Mouse (Mus musculus) heart, postnatal 0 days (tissue): ENCODE data around the gene Kcnmb3. TPM values are rescaled to one million over a fixed set of nuclear protein-coding genes. Genes with fewer than 3 reads are reported as not detected.

ENCODE experiments used
- ATAC-seq: fragments of 200-750 bp; cut with Nextera tagmentation; 2 replicates; pipeline ENCODE4 v1.8.0; 2017; ENCODE audit warnings: low read depth, moderate number of reproducible peaks, moderate library complexity; ENCODE audit not compliant: insufficient read depth
- DNase-seq: peaks from one replicate; pipeline ENCODE4 v3.0.0-alpha.2; 2016; ENCODE audit warnings: low spot score
- H3K27ac ChIP-seq: fragments of 300-500 bp; sonication (generic); 2 replicates; pipeline ENCODE4 v1.5.1; 2014; ENCODE audit warnings: low read depth, mild to moderate bottlenecking
- H3K27me3 ChIP-seq: fragments of 300-500 bp; sonication (generic); 2 replicates; pipeline ENCODE4 v1.6.1; 2014; ENCODE audit warnings: low read length, mixed read lengths; ENCODE audit not compliant: control insufficient read depth, insufficient read depth
- H3K36me3 ChIP-seq: fragments of 300-500 bp; sonication (generic); replicated peaks from 2 replicates; pipeline ENCODE4 v1.6.1; 2014; ENCODE audit warnings: low read length, mixed read lengths; ENCODE audit not compliant: control insufficient read depth, insufficient read depth
- H3K4me1 ChIP-seq: fragments of 300-500 bp; sonication (generic); 2 replicates; pipeline ENCODE4 v1.6.1; 2014; ENCODE audit warnings: antibody characterized with exemption; ENCODE audit not compliant: control insufficient read depth, insufficient read depth
- H3K4me2 ChIP-seq: fragments of 300-500 bp; sonication (generic); 2 replicates; pipeline ENCODE4 v1.6.1; 2014; ENCODE audit warnings: low read depth, mild to moderate bottlenecking, low read length, moderate library complexity
- H3K4me3 ChIP-seq: fragments of 300-500 bp; sonication (generic); 2 replicates; pipeline ENCODE4 v1.5.1; 2014; ENCODE audit warnings: low read depth, low read length
- H3K9ac ChIP-seq: fragments of 300-500 bp; sonication (generic); replicated peaks from 2 replicates; pipeline ENCODE4 v1.6.1; 2014; ENCODE audit warnings: low read depth, low read length, mixed read lengths
- H3K9me3 ChIP-seq: fragments of 300-500 bp; sonication (generic); replicated peaks from 2 replicates; pipeline ENCODE4 v1.6.1; 2016; ENCODE audit warnings: low read length; ENCODE audit not compliant: control insufficient read depth
- CTCF ChIP-seq: IDR thresholded peaks from 2 replicates; pipeline ENCODE4 v1.5.1; 2016; ENCODE audit warnings: antibody characterized with exemption, control low read depth, low read depth
- EP300 ChIP-seq: IDR thresholded peaks from 2 replicates; pipeline ENCODE4 v1.6.1; 2016; ENCODE audit warnings: antibody characterized with exemption, low read depth
- WGBS: fragments of 180-500 bp; shearing (Covaris S2); extraction: QIAGEN DNeasy Blood & Tissue Kit; methylation state at CpG from one replicate; pipeline ENCODE4 v1.1.7; 2014; 5-methylcytosine and 5-hydroxymethylcytosine counted together
- polyA plus RNA-seq: library from polyadenylated mRNA; unstranded; fragments of >200 nt; fragmentation: Nextera tagmentation; extraction: Ambion mirVana; gene quantifications from 2 replicates; pipeline ENCODE4 v1.2.1, GENCODE M21; 2015
- total RNA-seq: library from RNA; depleted of rRNA; stranded (reverse); fragments of >200 nt; gene quantifications from 2 replicates; pipeline ENCODE4 v1.2.3, GENCODE M21; 2014; ENCODE audit warnings: low replicate concordance

Gene Kcnmb3
- total and polyA plus RNA-seq, 2 experiments from 2014 or later: 0.08 TPM; not detected in 1

DNA sequence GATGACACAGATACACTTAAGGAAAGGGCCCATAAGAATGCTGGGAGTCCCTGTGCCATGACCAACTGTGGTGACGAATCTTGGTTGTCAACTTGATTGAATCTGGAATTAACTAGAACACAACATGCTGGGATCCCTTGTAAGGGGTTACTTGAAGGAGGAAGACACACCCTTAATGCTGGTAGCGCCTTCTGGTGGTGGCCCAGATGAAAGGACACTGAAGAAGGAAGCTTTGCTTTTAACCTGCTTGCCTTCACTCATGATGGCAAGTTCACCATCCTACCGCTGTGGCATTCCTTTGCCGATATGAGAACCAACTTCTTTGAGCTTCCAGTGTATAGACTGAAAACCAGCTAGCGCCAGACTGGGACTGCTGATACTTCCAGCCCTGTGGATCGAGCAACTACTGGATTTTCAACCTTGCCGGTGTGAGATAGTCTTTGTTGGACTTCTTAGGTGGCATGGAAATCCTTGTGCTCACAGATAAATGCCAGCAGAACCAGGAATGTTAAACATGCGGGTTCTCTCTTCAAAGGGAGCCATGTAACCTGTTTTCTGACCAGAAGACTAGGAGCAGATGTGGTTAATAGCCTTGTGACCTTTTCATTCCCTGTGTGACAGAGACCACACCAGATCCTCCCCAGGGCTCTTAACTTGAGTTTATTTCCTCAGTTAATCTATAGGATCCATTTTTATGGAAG lies 2.5 kb upstream of the Kcnmb3 start:
- TF ChIP-seq EP300 (no peak), CTCF (0 out of 2 replicates have a peak, but pooled peaks have one; percentile 21)
- Histone ChIP-seq H3K9ac (no peak overlapping the region), H3K36me3 (no peaks in the 10 kb centered on the region), H3K4me3 (no peak overlapping the region), H3K27ac (no peak overlapping the region), H3K4me2 (no peak overlapping the region), H3K4me1 (no peaks in the 10 kb centered on the region), H3K27me3 (no peaks in the 10 kb centered on the region), H3K9me3 (no peaks in the 10 kb centered on the region)
- DNase-seq (no peak), ATAC-seq (no peak)
- 77% methylated on average over 8 of the region's 8 CpGs for WGBS

DNA sequence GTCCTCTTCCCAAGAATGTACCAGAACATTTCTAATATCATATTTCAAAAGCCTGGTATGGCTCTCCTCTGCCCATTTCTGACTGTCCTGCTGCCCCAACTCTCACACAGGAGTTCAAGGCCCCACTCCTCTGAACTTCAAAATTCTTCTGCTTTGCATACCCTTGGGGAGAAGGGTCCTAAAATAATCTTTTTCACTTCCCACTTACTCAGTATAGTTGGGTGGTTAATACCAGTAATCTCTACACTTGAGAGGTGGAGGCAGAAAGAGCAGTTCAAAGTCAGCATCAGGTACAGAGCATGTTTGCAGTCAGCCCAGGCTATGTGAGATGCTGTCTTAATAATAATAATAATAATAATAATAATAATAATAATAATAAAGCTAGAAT lies 1.1 kb downstream of the Kcnmb3 start:
- H3K36me3 ChIP-seq: no peaks in the 10 kb centered on the region
- no peak overlapping the region for H3K4me2 ChIP-seq
- no peak overlapping the region for H3K27ac ChIP-seq
- H3K9me3 ChIP-seq: no peaks in the 10 kb centered on the region
- no peak overlapping the region for H3K4me3 ChIP-seq
- no peak overlapping the region for H3K9ac ChIP-seq
- no peak for DNase-seq
- no peaks in the 10 kb centered on the region for H3K4me1 ChIP-seq
- no peak for ATAC-seq
- no peak for TF ChIP-seq EP300
- TF ChIP-seq CTCF: no peak
- no peaks in the 10 kb centered on the region for H3K27me3 ChIP-seq

DNA sequence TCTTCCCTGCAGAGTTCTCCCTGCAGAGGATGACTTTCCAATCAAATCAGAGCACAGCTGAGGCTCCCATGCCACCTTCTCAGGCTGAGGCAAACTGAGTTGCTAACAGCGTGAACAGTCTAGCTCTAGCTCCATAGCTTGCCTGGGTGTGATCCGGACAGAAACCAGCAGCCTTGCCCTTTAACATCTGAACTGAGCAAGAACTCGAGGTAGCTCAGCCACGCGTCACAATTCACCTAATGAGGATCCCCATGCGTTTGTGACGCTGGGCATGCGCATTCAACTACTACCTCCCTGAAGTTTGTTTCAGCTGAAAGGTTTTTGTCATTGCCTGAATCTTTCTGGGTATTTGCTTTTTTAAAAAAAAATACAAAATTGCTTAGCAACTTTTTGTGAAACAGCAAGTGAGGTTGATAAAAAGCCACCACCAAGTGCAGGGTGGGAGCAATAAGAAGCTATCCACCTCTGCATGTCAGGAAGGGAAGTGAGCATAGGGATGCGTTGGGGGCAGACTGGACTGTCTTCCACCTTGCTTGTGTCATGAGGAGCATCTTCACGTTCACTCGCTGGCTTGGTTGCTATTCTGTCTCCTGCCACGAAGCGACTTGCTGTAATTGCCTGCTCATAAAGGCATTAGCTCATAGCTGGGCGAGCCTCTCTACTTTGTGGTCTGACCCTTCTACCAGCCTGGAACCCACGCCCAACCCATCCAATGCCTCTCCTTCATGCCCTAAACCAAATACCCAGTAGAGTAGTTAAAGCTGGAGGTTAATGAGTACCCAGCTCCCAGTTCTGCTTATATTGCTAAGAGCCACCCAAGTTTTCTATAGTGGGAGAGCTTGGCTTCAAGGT lies 1.7 kb downstream of the Kcnmb3 start:
- Histone ChIP-seq H3K9ac (no peak overlapping the region), H3K36me3 (no peaks in the 10 kb centered on the region), H3K9me3 (no peaks in the 10 kb centered on the region), H3K4me2 (no peak overlapping the region), H3K27me3 (no peaks in the 10 kb centered on the region), H3K27ac (no peak overlapping the region), H3K4me3 (no peak overlapping the region), H3K4me1 (no peaks in the 10 kb centered on the region)
- 71% methylated on average over 15 of the region's 15 CpGs for WGBS
- TF ChIP-seq CTCF (no peak), EP300 (no peak)
- DNase-seq: no peak
- ATAC-seq: no peak

DNA sequence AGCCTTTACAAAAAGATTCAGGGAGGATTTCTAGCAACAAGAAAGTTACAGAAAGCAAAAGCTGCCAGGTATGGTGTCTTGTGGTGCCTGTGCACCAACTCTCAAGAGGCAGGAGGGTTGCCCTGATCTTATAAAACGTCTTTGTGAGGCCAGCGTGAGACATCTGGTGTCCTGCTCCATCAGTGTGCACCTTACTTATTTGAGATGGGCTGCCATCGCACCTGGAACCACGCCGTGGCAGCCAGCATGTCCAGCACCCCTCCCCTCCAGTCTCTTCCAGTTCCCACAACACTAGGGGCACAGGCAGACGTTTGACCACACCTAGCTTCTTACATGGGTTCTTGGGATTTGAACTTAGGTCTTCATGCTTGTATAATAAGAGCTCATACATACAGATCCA lies 3.9 kb downstream of the Kcnmb3 start:
- no peaks in the 10 kb centered on the region for H3K27me3 ChIP-seq
- no peaks in the 10 kb centered on the region for H3K36me3 ChIP-seq
- no peak for ATAC-seq
- TF ChIP-seq CTCF: no peak
- no peak for TF ChIP-seq EP300
- WGBS: 75% methylated on average over 6 of the region's 6 CpGs
- H3K4me1 ChIP-seq: no peaks in the 10 kb centered on the region
- H3K4me2 ChIP-seq: no peak overlapping the region
- no peak for DNase-seq
- no peak overlapping the region for H3K9ac ChIP-seq
- no peak overlapping the region for H3K27ac ChIP-seq
- H3K4me3 ChIP-seq: no peak overlapping the region
- H3K9me3 ChIP-seq: no peaks in the 10 kb centered on the region

DNA sequence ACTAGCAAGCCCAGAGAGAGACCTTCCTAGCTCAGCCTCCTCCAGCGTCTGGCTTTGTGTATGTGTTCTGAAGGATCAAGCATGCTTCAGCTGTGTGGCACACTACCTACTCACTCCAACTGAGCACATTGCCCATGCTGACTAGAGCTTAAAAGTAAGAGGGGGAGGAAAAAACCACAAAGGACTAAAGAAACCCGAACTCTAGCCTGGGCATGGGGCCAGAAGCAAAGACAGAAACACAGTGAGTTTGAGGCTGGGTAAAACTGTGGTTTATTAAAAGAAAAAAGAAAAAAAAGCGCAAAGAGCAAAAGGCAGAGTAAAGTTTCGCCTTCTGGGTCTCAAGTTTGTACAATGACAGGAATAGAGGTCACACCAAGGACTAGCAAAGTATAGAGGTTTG lies 5.5 kb downstream of the Kcnmb3 start:
- H3K27ac ChIP-seq: no peak overlapping the region
- H3K9me3 ChIP-seq: no peaks in the 10 kb centered on the region
- 73% methylated on average over 4 of the region's 4 CpGs for whole genome bisulfite sequencing
- no peak overlapping the region for H3K4me2 ChIP-seq
- no peak overlapping the region for H3K9ac ChIP-seq
- no peaks in the 10 kb centered on the region for H3K27me3 ChIP-seq
- no peaks in the 10 kb centered on the region for H3K4me1 ChIP-seq
- H3K4me3 ChIP-seq: no peak overlapping the region
- H3K36me3 ChIP-seq: no peaks in the 10 kb centered on the region
- DNase-seq: no peak
- ATAC-seq: no peak
- TF ChIP-seq EP300 (no peak), CTCF (no peak)
